Mouse (Mus musculus) myocyte (in vitro differentiated cells): Measurements from ENCODE around the gene Aplnr.

Experiments
- CEBPB ChIP-seq: IDR thresholded peaks from 2 replicates; pipeline ENCODE4 v1.6.1; 2011; ENCODE audit warnings: mild to moderate bottlenecking, moderate library complexity; ENCODE audit not compliant: poor library complexity, insufficient read depth, severe bottlenecking
- MAX ChIP-seq: IDR thresholded peaks from one replicate; pipeline ENCODE4 v1.6.1; 2011; ENCODE audit warnings: low read depth, mild to moderate bottlenecking, control low read depth
- POLR2A ChIP-seq: IDR thresholded peaks from one replicate; pipeline ENCODE4 v1.6.1; 2011; ENCODE audit warnings: low read depth, mild to moderate bottlenecking, control low read depth, moderate library complexity; ENCODE audit not compliant: insufficient read length
- USF1 ChIP-seq: IDR thresholded peaks from one replicate; pipeline ENCODE4 v1.6.1; 2011; ENCODE audit warnings: low read depth, mild to moderate bottlenecking, control low read depth, moderate library complexity

- TF ChIP-seq POLR2A (no peak), USF1 (no peak), MAX (no peak), CEBPB (no peak)
These were observed 51.6 kb downstream of the Aplnr start for GRCm38 (mm10) chr2:85187582-85188151.
